Mouse (Mus musculus): ENCODE results near the gene Rnf180.

- TF ChIP-seq CTCF (IDR thresholded peaks at IDR 0.05; ENCODE audit: borderline replicate concordance, extremely low read depth, insufficient read depth, insufficient read length) (no peak), POLR2A (IDR thresholded peaks at IDR 0.05; ENCODE audit: borderline replicate concordance, extremely low read depth, insufficient read depth, insufficient read length, poor library complexity, severe bottlenecking) (no peak)
These were observed 190.2 kb downstream of the Rnf180 start for GRCm38 (mm10) chr13:105104385-105104784.
